Mouse (Mus musculus) kidney, embryonic 16.5 days (tissue): ENCODE measurements around the gene Epx. TPM values are rescaled to one million over a fixed set of nuclear protein-coding genes. Genes with fewer than 3 reads are reported as not detected.

Experiments
- polyA plus RNA-seq: library from polyadenylated mRNA; unstranded; fragments of >200 nt; fragmentation: Nextera tagmentation; extraction: Ambion mirVana; gene quantifications from 2 replicates; pipeline ENCODE4 v1.2.1, GENCODE M21; 2015

Epx gene
- polyA plus RNA-seq, 1 experiment from 2014 or later = 0.39 TPM

Other genes starting within 250 kb of the Epx start
- gene Rnf43, start 212.8 kb downstream of the Epx start, polyA plus RNA-seq = 7.2 and 8.0 TPM in 2 replicates
- gene Supt4a, start 138.0 kb downstream of the Epx start, polyA plus RNA-seq = 156 and 161 TPM in 2 replicates
- 4.7 and 5.6 TPM in 2 replicates for gene Tspoap1, start 115.0 kb downstream of the Epx start, polyA plus RNA-seq
- gene Mpo, start 82.0 kb downstream of the Epx start, polyA plus RNA-seq = 1.1 and 1.3 TPM in 2 replicates
- 0.15 and 0.29 TPM in 2 replicates for gene Lpo, start 47.2 kb downstream of the Epx start, polyA plus RNA-seq
- gene Mks1, start 22.3 kb downstream of the Epx start, polyA plus RNA-seq = 20.4 and 20.6 TPM in 2 replicates
- gene Olfr462, start 16.7 kb upstream of the Epx start, polyA plus RNA-seq = not detected in 2 replicates
- gene Olfr463, start 21.9 kb upstream of the Epx start, polyA plus RNA-seq = not detected in 2 replicates
- gene Olfr464, start 45.4 kb upstream of the Epx start, polyA plus RNA-seq = not detected in 2 replicates
- 21.0 and 23.5 TPM in 2 replicates for gene Dynll2, start 112.0 kb upstream of the Epx start, polyA plus RNA-seq
- 283 and 306 TPM in 2 replicates for gene Srsf1, start 171.8 kb upstream of the Epx start, polyA plus RNA-seq
- 40.2 and 44.3 TPM in 2 replicates for gene Vezf1, start 192.7 kb upstream of the Epx start, polyA plus RNA-seq
- gene Cuedc1, start 222.5 kb upstream of the Epx start, polyA plus RNA-seq = 14.6 and 14.7 TPM in 2 replicates